Mouse (Mus musculus) midbrain, embryonic 16.5 days (tissue): Measurements from ENCODE around the gene Ano5. TPM values are rescaled to one million over a fixed set of nuclear protein-coding genes. Genes with fewer than 3 reads are reported as not detected.

ENCODE experiments used
- ATAC-seq: fragments of 200-750 bp; cut with Nextera tagmentation; 2 replicates; pipeline ENCODE4 v1.8.0; 2017; ENCODE audit warnings: moderate TSS enrichment
- H3K27ac ChIP-seq: fragments of 300-500 bp; sonication (generic); 2 replicates; pipeline ENCODE4 v1.5.1; 2014; ENCODE audit warnings: mild to moderate bottlenecking, low read length, mixed read lengths
- H3K27me3 ChIP-seq: fragments of 300-500 bp; sonication (generic); 2 replicates; pipeline ENCODE4 v1.6.1; 2014; ENCODE audit warnings: low read depth, low read length, mixed read lengths; ENCODE audit not compliant: control insufficient read depth, insufficient read depth
- H3K36me3 ChIP-seq: fragments of 300-500 bp; sonication (generic); 2 replicates; pipeline ENCODE4 v1.6.1; 2014; ENCODE audit warnings: mild to moderate bottlenecking, low read length, moderate library complexity, mixed read lengths; ENCODE audit not compliant: control insufficient read depth, insufficient read depth
- H3K4me1 ChIP-seq: fragments of 300-500 bp; sonication (generic); 2 replicates; pipeline ENCODE4 v1.6.1; 2014; ENCODE audit warnings: mild to moderate bottlenecking, low read length, mixed read lengths; ENCODE audit not compliant: control insufficient read depth, insufficient read depth
- H3K4me2 ChIP-seq: fragments of 300-500 bp; sonication (generic); 2 replicates; pipeline ENCODE4 v1.6.1; 2014; ENCODE audit warnings: mild to moderate bottlenecking, low read length, mixed read lengths
- H3K4me3 ChIP-seq: fragments of 300-500 bp; sonication (generic); 2 replicates; pipeline ENCODE4 v1.5.1; 2014; ENCODE audit warnings: low read depth, mild to moderate bottlenecking, low read length, moderate library complexity, mixed read lengths
- H3K9ac ChIP-seq: fragments of 300-500 bp; sonication (generic); 2 replicates; pipeline ENCODE4 v1.6.1; 2014; ENCODE audit warnings: low read depth, low read length, mixed read lengths
- H3K9me3 ChIP-seq: fragments of 300-500 bp; sonication (generic); replicated peaks from 2 replicates; pipeline ENCODE4 v1.6.1; 2014; ENCODE audit warnings: mild to moderate bottlenecking, low read length, mixed read lengths; ENCODE audit not compliant: control insufficient read depth, poor library complexity, severe bottlenecking
- WGBS: fragments of 180-500 bp; shearing (Covaris S2); extraction: QIAGEN DNeasy Blood & Tissue Kit; methylation state at CpG from one replicate; pipeline ENCODE4 v1.1.7; 2014; 5-methylcytosine and 5-hydroxymethylcytosine counted together
- polyA plus RNA-seq: library from polyadenylated mRNA; unstranded; fragments of >200 nt; fragmentation: Nextera tagmentation; extraction: Ambion mirVana; gene quantifications from 2 replicates; pipeline ENCODE4 v1.2.1, GENCODE M21; 2015

Ano5 gene
- polyA plus RNA-seq, 1 experiment from 2014 or later: 1.7 TPM

GRCm38 (mm10) chr7:51617941-51618340 lies 107.1 kb downstream of the Ano5 start:
- Histone ChIP-seq H3K4me3 (no peak overlapping the region), H3K9ac (peak overlapping the region; percentile 48; the same call in 1 of the 2 replicates), H3K4me2 (peak overlapping the region; percentile 37), H3K9me3 (no peaks in the 10 kb centered on the region), H3K27me3 (no peaks in the 10 kb centered on the region), H3K27ac (peak overlapping the region; percentile 80), H3K36me3 (no peaks in the 10 kb centered on the region), H3K4me1 (peaks cover 2% of the 10 kb centered on the region; the same call in 1 of the 2 replicates)
- no peak for ATAC-seq

GRCm38 (mm10) chr7:51618412-51618811 lies 107.6 kb downstream of the Ano5 start:
- Histone ChIP-seq H3K4me1 (peaks cover 2% of the 10 kb centered on the region; the same call in 1 of the 2 replicates), H3K27me3 (no peaks in the 10 kb centered on the region), H3K27ac (peak overlapping the region; percentile 62; the same call in 1 of the 2 replicates), H3K4me3 (no peak overlapping the region), H3K9ac (no peak overlapping the region), H3K9me3 (no peaks in the 10 kb centered on the region), H3K36me3 (no peaks in the 10 kb centered on the region), H3K4me2 (peak overlapping the region; percentile 20; the same call in 1 of the 2 replicates)
- 16% methylated on average over 2 of the region's 2 CpGs for WGBS
- ATAC-seq: peak; percentile 15; the same call in 1 of the 2 replicates

- no peaks in the 10 kb centered on the region for H3K9me3 ChIP-seq
- H3K4me1 ChIP-seq: peaks cover 2% of the 10 kb centered on the region; the same call in 1 of the 2 replicates
- no peak for ATAC-seq
- H3K27me3 ChIP-seq: peaks cover 2% of the 10 kb centered on the region; the same call in 1 of the 2 replicates
- 50% methylated on average over 1 of the region's 1 CpGs for WGBS
- peak overlapping the region; percentile 72 for H3K27ac ChIP-seq
- peak overlapping the region; percentile 18; the same call in 1 of the 2 replicates for H3K4me3 ChIP-seq
- H3K4me2 ChIP-seq: peak overlapping the region; percentile 47
- no peaks in the 10 kb centered on the region for H3K36me3 ChIP-seq
- H3K9ac ChIP-seq: 0 out of 2 replicates have a peak overlapping the region, but pooled peaks have one; percentile 31
Observed at GRCm38 (mm10) chr7:51619977-51620376, 109.1 kb downstream of the Ano5 start.

- Histone ChIP-seq H3K9ac (peak within 1 kb of the TSS; percentile 83), H3K27ac (peak within 1 kb of the TSS; percentile 99), H3K27me3 (peaks cover 2% of the 10 kb centered on the region; the same call in 1 of the 2 replicates), H3K4me1 (peaks cover 2% of the 10 kb centered on the region; the same call in 1 of the 2 replicates), H3K9me3 (no peaks in the 10 kb centered on the region), H3K4me2 (peak within 1 kb of the TSS; percentile 60), H3K36me3 (0 out of 2 replicates have a peak, but pooled peaks cover 3% of the 10 kb centered on the region), H3K4me3 (peak within 1 kb of the TSS; percentile 41)
- under 1% methylated on average over 23 of the region's 23 CpGs for WGBS
- peak; percentile 40 for ATAC-seq
Observed at GRCm38 (mm10) chr7:51621694-51622145, 110.9 kb downstream of the Ano5 start, which contains the start of gene Slc17a6. Gene Slc17a6 (plus strand): TSS chr7:51622006.

- peak overlapping the region; percentile 83 for H3K9ac ChIP-seq
- H3K4me1 ChIP-seq: peaks cover 2% of the 10 kb centered on the region; the same call in 1 of the 2 replicates
- under 1% methylated on average over 18 of the region's 18 CpGs for WGBS
- H3K4me3 ChIP-seq: peak overlapping the region; percentile 41
- ATAC-seq: peak; percentile 36
- 0 out of 2 replicates have a peak, but pooled peaks cover 3% of the 10 kb centered on the region for H3K36me3 ChIP-seq
- peak overlapping the region; percentile 99 for H3K27ac ChIP-seq
- H3K4me2 ChIP-seq: peak overlapping the region; percentile 52
- no peaks in the 10 kb centered on the region for H3K9me3 ChIP-seq
- peaks cover 2% of the 10 kb centered on the region; the same call in 1 of the 2 replicates for H3K27me3 ChIP-seq
Observed at GRCm38 (mm10) chr7:51622196-51622595, 111.4 kb downstream of the Ano5 start.

DNA sequence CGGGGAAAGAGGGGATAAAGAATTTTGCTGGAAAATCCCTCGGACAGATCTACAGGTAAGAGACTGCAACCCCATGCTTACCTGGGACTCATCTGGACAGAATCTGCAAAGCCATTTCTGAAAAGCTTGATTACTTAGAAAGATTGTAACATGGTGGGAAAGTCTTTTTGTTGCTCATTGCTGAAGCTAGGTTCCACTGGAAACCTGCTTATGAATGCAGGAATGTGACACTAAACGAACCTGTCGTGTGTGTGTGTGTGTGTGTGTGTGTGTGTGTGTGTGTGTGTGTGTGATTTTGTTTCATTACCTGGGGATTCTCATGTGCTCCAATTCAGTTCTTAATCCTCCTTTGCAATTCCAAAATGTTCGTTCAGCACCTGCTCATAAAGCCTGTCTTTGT lies 111.8 kb downstream of the Ano5 start:
- ATAC-seq: no peak
- peaks cover under 1% of the 10 kb centered on the region; the same call in 1 of the 2 replicates for H3K4me1 ChIP-seq
- H3K36me3 ChIP-seq: 0 out of 2 replicates have a peak, but pooled peaks cover 3% of the 10 kb centered on the region
- 1% methylated on average over 5 of the region's 5 CpGs for WGBS
- H3K27ac ChIP-seq: peak overlapping the region; percentile 99
- H3K27me3 ChIP-seq: peaks cover 2% of the 10 kb centered on the region; the same call in 1 of the 2 replicates
- peak overlapping the region; percentile 83 for H3K9ac ChIP-seq
- no peaks in the 10 kb centered on the region for H3K9me3 ChIP-seq
- H3K4me3 ChIP-seq: peak overlapping the region; percentile 41
- H3K4me2 ChIP-seq: peak overlapping the region; percentile 52; the same call in 1 of the 2 replicates

DNA sequence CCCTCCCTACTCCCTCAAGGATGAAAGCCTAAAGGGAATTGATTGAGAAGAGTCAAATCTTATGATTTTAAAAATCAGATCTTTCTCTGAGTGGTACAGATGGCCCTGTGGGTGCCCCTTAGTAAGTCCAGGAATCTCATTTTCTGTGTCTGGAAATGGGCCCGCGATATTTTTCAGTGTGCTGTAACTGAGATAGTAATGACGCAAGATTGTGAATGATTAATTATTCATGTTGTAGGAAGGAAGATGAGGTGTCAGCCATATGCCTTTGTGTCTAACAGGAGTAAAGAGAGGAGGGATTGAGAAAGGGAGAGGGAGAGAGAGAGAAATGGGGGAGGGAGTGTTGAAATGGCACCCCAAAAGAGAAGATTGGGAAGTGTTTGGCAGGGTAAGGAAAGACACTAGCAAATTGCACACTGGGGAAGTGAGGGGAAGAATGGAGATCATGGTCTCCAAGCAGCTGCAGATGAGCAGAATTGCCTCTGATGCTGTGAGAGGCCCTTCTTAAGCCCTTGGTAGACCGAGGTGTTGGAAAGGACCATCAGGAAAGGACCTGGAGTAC lies 113.6 kb downstream of the Ano5 start:
- ATAC-seq: peak; percentile 54
- H3K27me3 ChIP-seq: peaks cover 2% of the 10 kb centered on the region; the same call in 1 of the 2 replicates
- 2% methylated on average over 4 of the region's 4 CpGs for WGBS

DNA sequence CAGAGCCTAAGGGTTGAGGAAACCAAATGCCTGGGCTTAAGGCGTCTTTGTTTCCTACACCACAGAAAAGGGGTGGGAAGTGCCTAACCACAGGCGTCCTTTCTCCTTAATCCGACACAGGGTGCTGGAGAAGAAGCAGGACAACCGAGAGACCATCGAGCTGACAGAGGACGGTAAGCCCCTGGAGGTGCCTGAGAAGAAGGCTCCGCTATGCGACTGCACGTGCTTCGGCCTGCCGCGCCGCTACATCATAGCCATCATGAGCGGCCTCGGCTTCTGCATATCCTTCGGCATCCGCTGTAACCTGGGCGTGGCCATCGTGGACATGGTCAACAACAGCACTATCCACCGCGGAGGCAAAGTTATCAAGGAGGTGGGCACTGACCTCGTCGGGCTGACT lies 114.3 kb downstream of the Ano5 start:
- 0 out of 2 replicates have a peak, but pooled peaks have one; percentile 4 for ATAC-seq
- Histone ChIP-seq H3K27ac (peak overlapping the region; percentile 95), H3K27me3 (peaks cover 2% of the 10 kb centered on the region; the same call in 1 of the 2 replicates), H3K36me3 (0 out of 2 replicates have a peak, but pooled peaks cover 3% of the 10 kb centered on the region), H3K4me2 (peak overlapping the region; percentile 77), H3K9me3 (no peaks in the 10 kb centered on the region), H3K4me3 (peak overlapping the region; percentile 53), H3K9ac (peak overlapping the region; percentile 80), H3K4me1 (no peaks in the 10 kb centered on the region; the same call in 1 of the 2 replicates)
- WGBS: 0% methylated on average over 23 of the region's 23 CpGs

More for the DNA sequence above, 113.6 kb downstream of the Ano5 start:
- Histone ChIP-seq H3K4me3 (peak overlapping the region; percentile 53), H3K4me2 (peak overlapping the region; percentile 77), H3K9ac (peak overlapping the region; percentile 80), H3K27ac (peak overlapping the region; percentile 95), H3K36me3 (0 out of 2 replicates have a peak, but pooled peaks cover 3% of the 10 kb centered on the region), H3K9me3 (no peaks in the 10 kb centered on the region), H3K4me1 (no peaks in the 10 kb centered on the region; the same call in 1 of the 2 replicates)
